Mouse (Mus musculus): ENCODE data around the gene Pik3ca. TPM values are rescaled to one million over a fixed set of nuclear protein-coding genes. Genes with fewer than 3 reads are reported as not detected.

Pik3ca gene
- total RNA-seq (2023): 43.5 TPM

GRCm38 (mm10) chr3:32397461-32398174, at the start of gene Pik3ca:
TSS of gene Pik3ca (plus strand) at chr3:32397671.

GRCm38 (mm10) chr3:32365546-32366245, 31.8 kb upstream of the Pik3ca start, which contains the start of gene Zmat3:
TSS of gene Zmat3 (minus strand) at chr3:32366014.

GRCm38 (mm10) chr3:32492097-32493090, 94.9 kb downstream of the Pik3ca start, which contains the start of gene Kcnmb3:
TSS of gene Kcnmb3 (minus strand) at chr3:32492231.

GRCm38 (mm10) chr3:32509496-32510374, 112.3 kb downstream of the Pik3ca start, which contains the start of gene Zfp639:
TSS of gene Zfp639 (plus strand) at chr3:32510259.

Other genes with a start within 250 kb of the Pik3ca start
- gene Zmat3, start 31.7 kb upstream of the Pik3ca start, total RNA-seq (2023): 8.8 TPM
- gene Kcnmb3, start 94.6 kb downstream of the Pik3ca start, total RNA-seq (2023): not detected
- 47.4 TPM for gene Zfp639, start 112.6 kb downstream of the Pik3ca start, total RNA-seq (2023)
- 36.6 TPM for gene Mfn1, start 131.8 kb downstream of the Pik3ca start, total RNA-seq (2023)
- 14.7 TPM for gene Gnb4, start 218.9 kb downstream of the Pik3ca start, total RNA-seq (2023)

Data from CD4-positive naive resting alpha-beta T cell, adult 76 days (primary cell).